Mouse (Mus musculus) olfactory bulb, adult 2 months (tissue): Measurements from ENCODE around the gene Plppr3.

Experiments
- CTCF ChIP-seq: fragments of 200-500 bp; IDR thresholded peaks from 2 replicates; pipeline ENCODE4 v1.5.1; 2012; ENCODE audit warnings: low read depth, mild to moderate bottlenecking, low read length, moderate library complexity; ENCODE audit not compliant: insufficient read depth
- POLR2A ChIP-seq: fragments of 200-500 bp; IDR thresholded peaks from 2 replicates; pipeline ENCODE4 v1.6.1; 2012; ENCODE audit warnings: mild to moderate bottlenecking, low read depth, low read length, moderate library complexity; ENCODE audit not compliant: insufficient read depth

DNA sequence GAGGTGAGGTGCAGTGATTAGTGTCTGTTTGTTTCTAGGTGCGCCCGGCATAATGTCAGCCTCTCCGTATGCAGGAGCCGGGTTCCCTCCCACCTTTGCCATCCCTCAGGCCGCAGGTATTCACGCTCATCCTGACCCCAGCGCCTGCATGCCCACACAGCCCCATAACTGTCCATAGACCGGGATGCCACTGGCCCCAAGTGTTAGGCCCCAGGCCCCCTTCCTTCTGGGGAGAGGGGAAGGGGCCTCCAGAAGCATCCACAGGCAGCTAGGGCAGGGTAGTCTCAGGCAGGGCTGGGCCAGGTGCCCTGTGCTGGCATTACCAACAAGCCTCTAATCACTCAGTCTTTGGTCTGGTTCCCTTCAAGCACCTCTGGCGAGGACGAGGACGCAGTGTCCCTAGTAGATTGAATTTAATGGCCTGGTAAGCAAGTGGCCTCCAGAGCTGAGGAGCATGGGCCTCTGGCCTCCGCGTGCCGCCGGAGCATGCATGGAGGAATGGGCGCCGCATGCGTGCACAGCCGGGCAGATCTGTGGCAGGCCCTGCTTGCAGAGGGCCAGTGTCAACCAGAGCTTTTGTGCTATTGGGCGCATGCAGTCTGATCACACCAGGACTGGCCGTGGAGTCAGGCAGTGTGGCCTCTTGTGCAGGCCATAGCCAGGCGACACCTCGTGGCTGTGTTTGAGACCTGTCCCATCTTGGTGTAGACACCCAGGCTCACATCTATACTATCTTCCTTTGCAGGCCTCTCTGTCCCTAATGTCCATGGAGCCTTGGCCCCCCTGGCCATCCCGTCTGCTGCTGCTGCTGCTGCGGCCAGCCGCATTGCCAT lies 14.1 kb downstream of the Plppr3 start:
- TF ChIP-seq POLR2A = no peak
- no peak for TF ChIP-seq CTCF
